Mouse (Mus musculus) MEL (cell line): ENCODE measurements at regions not wholly inside any gene's neighbourhood (a gene's known extent, or its start where the extent isn't known, plus 50 kb on each side); places are given as distances from the start of the nearest gene placed in this dataset.

Experiments used
- CHD1 ChIP-seq: IDR thresholded peaks from 2 replicates; pipeline ENCODE4 v1.6.1; 2012; ENCODE audit warnings: low read depth, mild to moderate bottlenecking, inconsistent platforms, low read length, improper control_type of control experiment
- CTCF ChIP-seq, 3 experiments: IDR thresholded peaks in 2 of 3; conservative IDR thresholded peaks in 1 of 3; 2 replicates each; pipeline ENCODE4 v1.5.1; 2011 to 2012; ENCODE audit warnings: low read length in 3 of 3, low read depth in 2 of 3, mild to moderate bottlenecking in 2 of 3, improper control_type of control experiment in 1 of 3, inconsistent platforms in 1 of 3, mixed read lengths in 1 of 3, moderate library complexity in 1 of 3; ENCODE audit not compliant: control insufficient read depth in 1 of 3, insufficient read depth in 1 of 3, poor library complexity in 1 of 3, severe bottlenecking in 1 of 3
- EP300 ChIP-seq, 2 experiments: IDR thresholded peaks; 2 replicates each; pipeline ENCODE4 v1.6.1; 2011; ENCODE audit warnings: improper control_type of control experiment in 2 of 2, low read length in 2 of 2, low read depth in 1 of 2, mild to moderate bottlenecking in 1 of 2
- MAX ChIP-seq: IDR thresholded peaks from 2 replicates; pipeline ENCODE4 v1.6.1; 2011; ENCODE audit warnings: low read length, improper control_type of control experiment
- POLR2A ChIP-seq, 2 experiments: IDR thresholded peaks; 2 replicates each; pipeline ENCODE4 v1.6.1; 2011 to 2012; ENCODE audit warnings: low read length in 2 of 2, mild to moderate bottlenecking in 2 of 2, control low read depth in 1 of 2, improper control_type of control experiment in 1 of 2, low read depth in 1 of 2, moderate library complexity in 1 of 2; ENCODE audit not compliant: control insufficient read depth in 1 of 2, insufficient read depth in 1 of 2, poor library complexity in 1 of 2
- USF1 ChIP-seq: IDR thresholded peaks from 2 replicates; pipeline ENCODE4 v1.6.1; 2014; ENCODE audit warnings: low read depth, mild to moderate bottlenecking, inconsistent platforms, low read length, improper control_type of control experiment, moderate library complexity
- USF2 ChIP-seq, 2 experiments: IDR thresholded peaks; 2 replicates each; pipeline ENCODE4 v1.6.1; 2011 to 2012; ENCODE audit warnings: improper control_type of control experiment in 2 of 2, low read length in 2 of 2, borderline replicate concordance in 1 of 2, inconsistent platforms in 1 of 2, low read depth in 1 of 2, mild to moderate bottlenecking in 1 of 2; ENCODE audit not compliant: insufficient read depth in 1 of 2
- ZKSCAN1 ChIP-seq: IDR thresholded peaks from 2 replicates; pipeline ENCODE4 v1.6.1; 2012; ENCODE audit warnings: low read depth, mild to moderate bottlenecking, inconsistent platforms, low read length, improper control_type of control experiment, moderate library complexity
- ZMIZ1 ChIP-seq: IDR thresholded peaks from 2 replicates; pipeline ENCODE4 v1.6.1; 2012; ENCODE audit warnings: low read depth, mild to moderate bottlenecking, inconsistent platforms, low read length, improper control_type of control experiment, moderate library complexity

- no peak for TF ChIP-seq POLR2A (IDR thresholded peaks at IDR 0.05; ENCODE audit: control insufficient read depth in 1 of 2, insufficient read depth in 1 of 2, low read depth in 1 of 2, low read length in 2 of 2, poor library complexity in 1 of 2)
- TF ChIP-seq CHD1 = no peak
- TF ChIP-seq ZMIZ1 = no peak
- TF ChIP-seq USF2 (IDR thresholded peaks at IDR 0.05; ENCODE audit: borderline replicate concordance in 1 of 2, insufficient read depth in 1 of 2, low read depth in 1 of 2, low read length in 2 of 2) = no peak
- no peak for TF ChIP-seq EP300 (IDR thresholded peaks at IDR 0.05; ENCODE audit: low read depth in 1 of 2, low read length in 2 of 2)
- no peak for TF ChIP-seq ZKSCAN1
- no peak for TF ChIP-seq CTCF (IDR thresholded peaks at IDR 0.05 in 2 of 3, conservative IDR thresholded peaks at IDR 0.05 in 1 of 3; ENCODE audit: control insufficient read depth in 1 of 3, insufficient read depth in 1 of 3, low read depth in 2 of 3, low read length in 3 of 3, poor library complexity in 1 of 3, severe bottlenecking in 1 of 3)
- TF ChIP-seq USF1 = no peak
- TF ChIP-seq MAX = no peak
These were observed 65.2 kb upstream of the Plcl2 start for GRCm38 (mm10) chr17:50444023-50444389.
